Comparison of ENCODE assay signal across 10 mouse cellular contexts in genomic region chr19:10244183-10244582, GRCm38 (mm10). TPM values are rescaled to one million over a fixed set of nuclear protein-coding genes. Genes with fewer than 3 reads are reported as not detected.
DNase-seq lines count a peak whose midpoint lies in the region; ATAC-seq and TF ChIP-seq lines count a peak whose summit lies in the region.
"Had no signal": no experiment of that assay in that cellular context is flagged by ENCODE, and none has a peak within 500 bp of the region (broad histone marks: within the 10 kb centered on the region; RNA-seq: fewer than 3 reads in every experiment).

No protein-coding gene starts in this region.

- peaks cover 8% of the 10 kb centered on the region for H3K4me1 ChIP-seq in hindbrain, embryonic 11.5 days (replicated peaks; ENCODE audit: control insufficient read depth, insufficient read depth, low read length)
- peaks cover 22% of the 10 kb centered on the region for H3K4me1 ChIP-seq in hindbrain, embryonic 12.5 days
- H3K4me1 ChIP-seq in heart, postnatal 0 days (ENCODE audit: control insufficient read depth, insufficient read depth): 0 out of 2 replicates have a peak, but pooled peaks cover 8% of the 10 kb centered on the region

- no peaks in the 10 kb centered on the region for H3K79me2 ChIP-seq in C2C12 (ENCODE audit: control insufficient read depth, insufficient read depth)

- no peak overlapping the region for H3K4me3 ChIP-seq in hindbrain, embryonic 11.5 days (ENCODE audit: low read depth, low read length)
- H3K4me3 ChIP-seq in hindbrain, embryonic 12.5 days: no peak overlapping the region
- no peak overlapping the region for H3K4me3 ChIP-seq in C2C12 (ENCODE audit: insufficient read depth, poor library complexity, severe bottlenecking)
- no peak overlapping the region for H3K4me3 ChIP-seq in heart, postnatal 0 days (ENCODE audit: low read depth, low read length)
- H3K4me3 ChIP-seq: embryonic facial prominence, embryonic 13.5 days; limb, embryonic 15.5 days had no signal

- H3K79me3 ChIP-seq in C2C12 (ENCODE audit: low read depth): no peaks in the 10 kb centered on the region

- peak; percentile 56 for DNase-seq in hindbrain, embryonic 11.5 days (ENCODE audit: low spot score)
- peak; percentile 55 for DNase-seq in adrenal gland, adult 2 months
- DNase-seq in heart, postnatal 0 days (ENCODE audit: low spot score): no peak
- DNase-seq in left cerebral cortex, postnatal 25 days (ENCODE audit: low spot score in 2 of 2): peak; percentile 41 to 58
- DNase-seq in right cerebral cortex, postnatal 14 days: peak; percentile 77
- no peak for DNase-seq in gastrocnemius, adult 18-20 months (ENCODE audit: low spot score)

- no peaks in the 10 kb centered on the region for H3K36me3 ChIP-seq in hindbrain, embryonic 11.5 days (ENCODE audit: control insufficient read depth, insufficient read depth, low read length)
- no peaks in the 10 kb centered on the region for H3K36me3 ChIP-seq in hindbrain, embryonic 12.5 days
- H3K36me3 ChIP-seq in C2C12 (ENCODE audit: control insufficient read depth, insufficient read depth): no peaks in the 10 kb centered on the region
- H3K36me3 ChIP-seq in heart, postnatal 0 days (replicated peaks; ENCODE audit: control insufficient read depth, insufficient read depth, low read length): no peaks in the 10 kb centered on the region
- H3K36me3 ChIP-seq: embryonic facial prominence, embryonic 13.5 days; limb, embryonic 15.5 days had no signal

- peak; percentile 73 for TF ChIP-seq CTCF in C2C12 (IDR thresholded peaks at IDR 0.05; ENCODE audit: control insufficient read depth, insufficient read depth, insufficient read length)
- TF ChIP-seq CTCF in heart, postnatal 0 days (IDR thresholded peaks at IDR 0.05; ENCODE audit: low read depth): peak; percentile 43

- WGBS in hindbrain, embryonic 11.5 days: 21% methylated on average over 3 of the region's 3 CpGs
- WGBS in hindbrain, embryonic 12.5 days: 39% methylated on average over 3 of the region's 3 CpGs
- WGBS in heart, postnatal 0 days: 19% methylated on average over 3 of the region's 3 CpGs

- no peak overlapping the region for H3ac ChIP-seq in C2C12 (ENCODE audit: control insufficient read depth, insufficient read length, low read depth)

- H3K9ac ChIP-seq in hindbrain, embryonic 11.5 days (ENCODE audit: low read depth, low read length): no peak overlapping the region
- H3K9ac ChIP-seq in hindbrain, embryonic 12.5 days: no peak overlapping the region
- no peak overlapping the region for H3K9ac ChIP-seq in heart, postnatal 0 days (replicated peaks; ENCODE audit: low read depth, low read length)
- H3K9ac ChIP-seq: embryonic facial prominence, embryonic 13.5 days; limb, embryonic 15.5 days had no signal

- ATAC-seq in hindbrain, embryonic 11.5 days (ENCODE audit: low FRiP score): no peak
- ATAC-seq in hindbrain, embryonic 12.5 days (ENCODE audit: low FRiP score): no peak
- ATAC-seq in heart, postnatal 0 days (ENCODE audit: insufficient read depth, low read depth): no peak

- H3K9me3 ChIP-seq in hindbrain, embryonic 11.5 days (ENCODE audit: control insufficient read depth, low read length): no peaks in the 10 kb centered on the region
- H3K9me3 ChIP-seq in hindbrain, embryonic 12.5 days (replicated peaks): no peaks in the 10 kb centered on the region
- no peaks in the 10 kb centered on the region for H3K9me3 ChIP-seq in heart, postnatal 0 days (replicated peaks; ENCODE audit: control insufficient read depth, low read length)
- H3K9me3 ChIP-seq: embryonic facial prominence, embryonic 13.5 days; limb, embryonic 15.5 days had no signal

- H3K27me3 ChIP-seq in hindbrain, embryonic 11.5 days (ENCODE audit: control insufficient read depth, insufficient read depth, low read length): no peaks in the 10 kb centered on the region; the same call in 1 of the 2 replicates
- peaks cover 14% of the 10 kb centered on the region; the same call in 1 of the 2 replicates for H3K27me3 ChIP-seq in hindbrain, embryonic 12.5 days
- no peaks in the 10 kb centered on the region for H3K27me3 ChIP-seq in C2C12 (ENCODE audit: control insufficient read depth, insufficient read depth, insufficient read length)
- H3K27me3 ChIP-seq in heart, postnatal 0 days (ENCODE audit: control insufficient read depth, insufficient read depth, low read length): peaks cover 22% of the 10 kb centered on the region

- TF ChIP-seq EP300 in heart, postnatal 0 days (IDR thresholded peaks at IDR 0.05; ENCODE audit: low read depth): no peak

- H3K4me2 ChIP-seq in hindbrain, embryonic 11.5 days (replicated peaks; ENCODE audit: low read depth, low read length): no peak overlapping the region
- no peak overlapping the region for H3K4me2 ChIP-seq in hindbrain, embryonic 12.5 days (replicated peaks)
- no peak overlapping the region for H3K4me2 ChIP-seq in heart, postnatal 0 days (ENCODE audit: low read depth, low read length)
- H3K4me2 ChIP-seq: embryonic facial prominence, embryonic 13.5 days; limb, embryonic 15.5 days had no signal

- no peak overlapping the region for H3K27ac ChIP-seq in hindbrain, embryonic 11.5 days (ENCODE audit: low read depth, low read length)
- H3K27ac ChIP-seq in hindbrain, embryonic 12.5 days: no peak overlapping the region
- no peak overlapping the region for H3K27ac ChIP-seq in heart, postnatal 0 days (ENCODE audit: low read depth)
- H3K27ac ChIP-seq: embryonic facial prominence, embryonic 13.5 days; limb, embryonic 15.5 days had no signal

- intact Hi-C loops in left cerebral cortex, postnatal 25 days (cut with DNase I): no loop called here

TF ChIP-seq in C2C12, 6 proteins besides CTCF, POLR2A, EP300 and RAD21:
- no peak for TF ChIP-seq CEBPB (IDR thresholded peaks at IDR 0.05; ENCODE audit: low read depth)
- TF ChIP-seq FOSL1 (IDR thresholded peaks at IDR 0.05; ENCODE audit: insufficient read depth, low read length, poor library complexity, severe bottlenecking): no peak
- no peak for TF ChIP-seq MYOG (IDR thresholded peaks at IDR 0.05; ENCODE audit: control insufficient read depth, extremely low read depth, insufficient read length)
- no peak for TF ChIP-seq MYOD1 (IDR thresholded peaks at IDR 0.05; ENCODE audit: control insufficient read depth, insufficient read length, low read depth)
- no peak for TF ChIP-seq USF1 (IDR thresholded peaks at IDR 0.05; ENCODE audit: low read depth)

RNA-seq across cellular contexts. Expression of gene Myrf, which starts 3.6 kb away (rescaled TPM):
- polyA plus RNA-seq in hindbrain, embryonic 11.5 days (2014; fragmentation: Nextera tagmentation; extraction: Ambion mirVana): 1.3 and 1.6 TPM in 2 replicates
- 1.3 and 1.9 TPM in 2 replicates for polyA plus RNA-seq in hindbrain, embryonic 12.5 days (2016; fragmentation: Nextera tagmentation; extraction: Ambion mirVana)
- polyA plus RNA-seq in C2C12 (2012; fragmentation: generic; extraction: Trizol): 0.21 TPM
- total RNA-seq in adrenal gland, adult 2 months (2021): 1 to 10 TPM; 2.3 to 2.7 TPM
- polyA plus RNA-seq in adrenal gland, adult 2 months (2012; rRNA removed): 2.5 and 3.1 TPM in 2 replicates
- 4.9 and 5.3 TPM in 2 replicates for total RNA-seq in heart, postnatal 0 days (2014; rRNA removed; ENCODE audit: low replicate concordance)
- polyA plus RNA-seq in heart, postnatal 0 days (2015; fragmentation: Nextera tagmentation; extraction: Ambion mirVana): 1.3 and 1.6 TPM in 2 replicates
- 10 to 100 TPM; 12.2 to 16.1 TPM for total RNA-seq in left cerebral cortex, postnatal 25 days (2021)
- not detected for total RNA-seq in gastrocnemius, adult 18-20 months (2021)

RNA-seq across cellular contexts. Expression of gene Fen1, which starts 40.2 kb away (rescaled TPM):
- polyA plus RNA-seq in hindbrain, embryonic 11.5 days (2014; fragmentation: Nextera tagmentation; extraction: Ambion mirVana): 80.1 and 96.5 TPM in 2 replicates
- 60.3 and 62.4 TPM in 2 replicates for polyA plus RNA-seq in hindbrain, embryonic 12.5 days (2016; fragmentation: Nextera tagmentation; extraction: Ambion mirVana)
- 83.7 TPM for polyA plus RNA-seq in C2C12 (2012; fragmentation: generic; extraction: Trizol)
- total RNA-seq in adrenal gland, adult 2 months (2021): 10 to 100 TPM in 1 of 2 experiments, 1 to 10 TPM in 1; 8.6 to 10.9 TPM
- 4.6 and 7.0 TPM in 2 replicates for polyA plus RNA-seq in adrenal gland, adult 2 months (2012; rRNA removed)
- 32.9 and 34.9 TPM in 2 replicates for total RNA-seq in heart, postnatal 0 days (2014; rRNA removed; ENCODE audit: low replicate concordance)
- 19.1 and 20.2 TPM in 2 replicates for polyA plus RNA-seq in heart, postnatal 0 days (2015; fragmentation: Nextera tagmentation; extraction: Ambion mirVana)
- 1 to 10 TPM; 8.9 to 9.9 TPM for total RNA-seq in left cerebral cortex, postnatal 25 days (2021)
- 1 to 10 TPM; 3.6 to 4.3 TPM for total RNA-seq in gastrocnemius, adult 18-20 months (2021)

RNA-seq across cellular contexts. Expression of gene Tmem258, which starts 40.4 kb away (rescaled TPM):
- polyA plus RNA-seq in hindbrain, embryonic 11.5 days (2014; fragmentation: Nextera tagmentation; extraction: Ambion mirVana): 349 and 363 TPM in 2 replicates
- polyA plus RNA-seq in hindbrain, embryonic 12.5 days (2016; fragmentation: Nextera tagmentation; extraction: Ambion mirVana): 313 and 342 TPM in 2 replicates
- 339 TPM for polyA plus RNA-seq in C2C12 (2012; fragmentation: generic; extraction: Trizol)
- 100 to 1,000 TPM; 180 to 185 TPM for total RNA-seq in adrenal gland, adult 2 months (2021)
- 81.8 and 98.2 TPM in 2 replicates for polyA plus RNA-seq in adrenal gland, adult 2 months (2012; rRNA removed)
- 188 and 194 TPM in 2 replicates for total RNA-seq in heart, postnatal 0 days (2014; rRNA removed; ENCODE audit: low replicate concordance)
- 367 and 368 TPM in 2 replicates for polyA plus RNA-seq in heart, postnatal 0 days (2015; fragmentation: Nextera tagmentation; extraction: Ambion mirVana)
- 10 to 100 TPM; 70.0 to 76.0 TPM for total RNA-seq in left cerebral cortex, postnatal 25 days (2021)
- total RNA-seq in gastrocnemius, adult 18-20 months (2021): 10 to 100 TPM; 83.7 to 89.8 TPM

Comparison
In these comparisons a context has a peak if more than half of its experiments do, and no peak if none do; other contexts are left out.
1. DNase-seq: peak in hindbrain, embryonic 11.5 days (single experiment), adrenal gland, adult 2 months (single experiment), left cerebral cortex, postnatal 25 days (2 of 2) and right cerebral cortex, postnatal 14 days (single experiment); none in heart, postnatal 0 days (single experiment) and gastrocnemius, adult 18-20 months (single experiment).